Mouse (Mus musculus) forelimb bud, embryonic 11.5 days (tissue): Measurements from ENCODE around the gene Mrgpra9.
"Not testable (repeated sequence)": the region's sequence is repeated elsewhere in the genome, so short reads cannot be mapped to it uniquely, and the experiment has no call there.

ENCODE experiments used
- DNase-seq: peaks from one replicate; pipeline ENCODE4 v3.0.0-alpha.2; 2012; ENCODE audit warnings: low read depth, low spot score

Gene Mrgpra9

GRCm38 (mm10) chr7:47252770-47253169, at the start of gene Mrgpra9:
Gene Mrgpra9, minus strand, starts transcription at chr7:47252848.
- no peak for DNase-seq

DNA sequence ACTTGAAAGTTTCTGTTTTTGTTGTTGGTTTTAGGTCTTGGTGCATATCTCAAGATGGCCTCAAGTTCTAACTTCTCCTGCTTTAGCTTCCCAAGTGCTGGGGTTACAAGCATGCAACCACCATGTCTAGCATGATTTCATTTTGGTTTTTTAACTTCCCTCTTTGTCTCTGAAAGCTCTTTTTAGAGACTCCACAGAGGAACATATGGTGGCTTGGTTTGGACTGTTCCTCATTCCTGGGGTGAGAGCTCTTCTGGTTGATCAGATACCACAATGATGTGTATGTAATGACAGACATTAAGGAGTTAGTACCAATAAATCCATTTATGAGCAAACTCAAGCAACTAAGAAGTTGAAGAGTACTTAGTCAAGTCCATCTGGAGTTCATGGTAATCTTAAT, 47.0 kb upstream of the Mrgpra9 start:
- not testable (repeated sequence) for DNase-seq

DNA sequence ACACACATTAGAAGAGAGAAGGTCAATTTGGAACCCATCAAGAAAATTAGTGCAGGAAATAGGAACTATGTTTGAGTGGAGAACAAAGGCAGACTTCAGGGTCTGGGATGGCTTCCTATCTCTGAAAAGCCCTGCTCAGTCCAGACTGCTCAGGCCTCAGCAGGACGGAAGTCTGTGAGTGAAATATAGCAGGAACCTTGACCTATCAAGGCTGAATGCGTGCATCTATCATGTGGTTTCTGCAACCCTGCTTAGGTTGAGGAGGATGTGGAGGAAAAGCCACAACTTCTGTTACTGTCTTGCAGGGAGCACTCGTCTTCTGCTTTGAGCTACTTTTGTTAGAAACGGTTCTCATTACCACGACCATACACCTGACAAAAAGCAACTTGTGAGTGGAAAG, 18.9 kb upstream of the Mrgpra9 start:
- DNase-seq, result not testable (repeated sequence)

DNA sequence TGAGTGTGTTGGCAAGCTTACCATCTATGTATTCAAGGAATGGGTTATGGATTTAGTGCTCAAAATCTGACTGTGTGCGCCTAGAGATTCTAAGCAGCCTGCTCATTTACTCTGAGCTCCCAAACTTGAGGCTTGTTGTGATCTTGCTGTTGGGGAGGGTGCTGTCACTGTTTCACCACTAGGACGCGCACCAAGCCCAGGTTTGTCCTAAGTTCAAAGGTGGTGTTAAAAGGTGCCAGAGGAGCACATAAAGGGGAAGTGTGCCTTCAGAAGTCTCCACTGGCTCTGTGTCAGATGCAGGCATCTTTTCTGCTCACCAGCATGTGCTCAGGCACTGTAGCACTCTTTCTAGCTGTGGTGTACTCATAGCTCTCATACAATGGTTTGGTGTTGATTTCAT, 8.0 kb downstream of the Mrgpra9 start:
- DNase-seq, result no peak

DNA sequence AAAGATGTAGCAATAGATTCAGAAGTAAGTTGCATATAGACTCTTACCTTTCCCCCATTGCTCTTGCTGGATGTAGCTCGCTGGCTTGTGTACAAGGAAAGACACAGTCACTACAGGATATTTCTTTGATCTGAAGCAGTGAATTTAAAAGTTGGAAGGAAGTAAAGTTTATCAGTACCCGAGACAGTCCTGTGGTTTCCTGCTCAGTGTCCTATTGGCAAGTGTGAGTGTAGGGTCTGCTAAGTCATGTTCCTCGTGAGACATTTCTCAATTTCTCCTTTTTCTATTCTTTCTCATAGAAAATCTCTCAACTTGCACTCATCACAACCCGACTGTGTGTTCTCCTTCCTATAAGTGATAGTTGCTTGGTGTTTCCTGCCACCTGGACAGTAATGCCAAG, 47.8 kb downstream of the Mrgpra9 start, which contains the start of gene Mrgpra6:
Gene Mrgpra6, minus strand, starts transcription at position 91 of the 400 bp plus-strand sequence.
- DNase-seq, result no peak

GRCm38 (mm10) chr7:47195271-47195670, 57.4 kb downstream of the Mrgpra9 start:
- no peak for DNase-seq
